Mouse (Mus musculus) NIH3T3 (cell line): ENCODE results near the gene Zdhhc22.

ENCODE experiments used
- DNase-seq: peaks from one replicate; pipeline ENCODE4 v3.0.0-alpha.2; 2012; ENCODE audit warnings: low read depth

Zdhhc22 gene

GRCm38 (mm10) chr12:86989890-86990754 lies at the start of gene Zdhhc22:
Gene Zdhhc22, minus strand, starts transcription at chr12:86990430.
- DNase-seq, result no peak

GRCm38 (mm10) chr12:87036631-87037030 lies 46.4 kb upstream of the Zdhhc22 start:
- no peak for DNase-seq

DNA sequence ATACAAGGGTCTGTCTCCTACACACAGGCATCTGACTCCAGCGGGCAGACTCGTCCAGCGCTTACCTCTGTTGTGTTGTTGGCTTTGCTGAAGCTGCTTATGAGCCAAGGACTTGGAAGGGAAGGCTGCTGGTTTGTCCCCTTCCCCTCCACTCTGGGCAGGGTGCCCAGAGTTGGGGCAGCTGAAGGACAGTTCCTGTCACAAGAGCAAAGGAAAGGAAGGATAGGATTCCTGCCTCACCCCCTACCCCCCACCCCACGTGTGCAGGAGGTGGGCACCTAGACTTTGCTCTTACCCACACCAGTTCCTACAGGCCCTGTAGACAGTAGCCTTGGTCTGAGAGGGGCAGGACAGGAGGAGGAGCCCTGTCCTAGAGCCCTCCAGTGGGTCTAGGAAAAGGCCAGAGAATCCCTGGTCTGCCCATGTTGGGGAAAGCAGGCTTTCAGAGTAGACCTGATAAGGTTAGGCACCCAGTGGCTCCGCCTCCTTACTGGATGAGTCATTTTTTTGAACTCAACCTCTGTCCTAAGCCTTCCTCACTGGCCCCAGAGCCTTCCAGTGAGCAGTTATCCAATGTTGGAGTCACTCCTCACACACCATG lies 41.0 kb upstream of the Zdhhc22 start:
- no peak for DNase-seq

DNA sequence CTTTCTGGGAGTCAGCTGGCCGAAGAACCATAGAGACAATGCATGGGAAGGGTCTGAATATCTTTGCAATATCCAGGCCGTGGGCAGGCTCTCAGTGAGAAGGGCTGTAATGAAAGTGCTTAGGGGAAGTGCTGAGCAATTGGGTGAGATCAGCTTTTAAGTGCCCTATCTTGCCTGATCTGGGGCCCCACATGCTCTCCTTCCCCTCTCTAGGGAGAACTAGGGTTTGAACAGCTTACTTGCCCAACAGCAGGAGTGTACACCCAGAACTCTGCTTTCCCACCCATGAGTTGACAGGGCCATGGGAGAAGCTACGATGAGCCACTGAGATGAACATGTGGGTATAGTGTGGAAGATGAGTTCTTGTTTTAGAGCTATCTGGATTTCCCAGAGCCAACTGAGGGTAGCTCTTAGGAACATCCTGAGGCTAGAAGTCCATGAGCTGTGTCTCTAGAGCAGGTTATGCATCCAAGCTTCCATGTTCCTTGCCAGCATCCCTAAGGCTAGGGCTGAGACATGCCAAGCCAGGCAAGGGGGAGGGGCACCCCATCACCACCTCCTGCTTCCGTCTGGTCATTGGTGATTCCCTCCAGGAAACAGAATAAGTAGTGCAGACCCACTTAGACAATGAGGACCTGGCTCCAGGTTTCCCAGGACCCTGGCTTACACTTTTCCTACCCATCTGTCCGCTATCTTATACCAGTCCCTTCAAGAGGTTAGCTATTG lies 39.2 kb upstream of the Zdhhc22 start:
- DNase-seq, result no peak

DNA sequence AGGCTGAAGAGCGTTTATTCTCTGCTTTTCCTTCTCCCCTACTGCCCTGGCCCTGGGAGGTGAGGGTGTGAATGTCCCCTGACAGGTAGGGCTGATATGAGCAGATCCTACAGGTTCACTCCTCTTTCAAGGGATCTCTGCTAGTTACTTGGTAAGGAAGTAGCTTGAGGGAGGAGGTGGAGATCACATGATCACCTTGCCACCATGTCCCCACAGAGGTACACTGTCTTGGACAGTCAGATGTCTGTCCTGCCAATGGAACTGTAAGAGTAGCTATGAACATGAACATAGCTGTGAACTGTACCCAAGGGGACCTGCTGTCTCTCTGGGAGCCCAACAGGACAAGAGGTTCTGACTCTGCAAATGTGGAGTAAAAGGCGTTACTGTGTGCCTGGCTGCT lies 37.8 kb upstream of the Zdhhc22 start:
- no peak for DNase-seq

- no peak for DNase-seq
Observed at GRCm38 (mm10) chr12:87027391-87027790, 37.2 kb upstream of the Zdhhc22 start.

- no peak for DNase-seq
Observed at GRCm38 (mm10) chr12:87026871-87027240, 36.6 kb upstream of the Zdhhc22 start.

- no peak for DNase-seq
Observed at GRCm38 (mm10) chr12:87026109-87026870, 36.1 kb upstream of the Zdhhc22 start.

DNA sequence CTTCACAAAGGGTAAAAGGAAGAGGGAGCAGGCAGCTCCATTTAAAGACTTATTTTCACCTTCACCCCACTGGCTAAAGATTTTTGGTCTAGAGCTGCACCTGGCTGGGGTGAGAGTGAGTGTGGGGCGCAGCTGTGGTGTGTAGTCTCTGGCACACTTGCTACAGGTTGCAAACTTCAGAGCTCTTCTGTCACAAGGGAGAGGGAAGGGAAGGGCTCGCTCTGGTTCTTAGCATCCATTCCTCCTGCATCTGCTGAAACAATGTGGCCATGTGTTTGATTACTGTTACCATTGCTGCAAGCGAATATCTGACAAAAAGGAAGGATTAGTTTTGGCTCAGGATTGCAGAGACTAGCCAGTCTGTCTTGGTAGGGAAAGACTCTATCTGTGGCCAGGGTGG lies 33.2 kb upstream of the Zdhhc22 start:
- no peak for DNase-seq

DNA sequence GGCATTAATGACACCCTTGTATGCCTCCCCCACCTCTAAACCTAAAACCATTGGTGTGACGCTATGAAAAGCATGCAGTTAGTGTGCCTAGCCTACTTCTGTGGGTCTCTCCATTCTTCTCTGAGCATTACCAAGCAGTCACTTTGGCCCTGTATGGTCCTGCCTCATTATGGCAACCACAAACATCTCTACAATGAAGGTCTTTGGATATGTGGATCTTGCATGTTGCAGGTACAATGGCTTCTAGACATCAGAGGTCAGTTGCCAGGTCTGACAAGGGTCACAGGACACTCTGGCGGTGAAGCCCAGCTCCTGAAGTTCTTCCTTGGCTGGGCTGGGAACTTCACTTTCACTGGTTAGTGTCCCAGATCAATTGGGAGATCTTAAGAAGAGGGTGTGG lies 31.8 kb upstream of the Zdhhc22 start:
- DNase-seq, result no peak

DNA sequence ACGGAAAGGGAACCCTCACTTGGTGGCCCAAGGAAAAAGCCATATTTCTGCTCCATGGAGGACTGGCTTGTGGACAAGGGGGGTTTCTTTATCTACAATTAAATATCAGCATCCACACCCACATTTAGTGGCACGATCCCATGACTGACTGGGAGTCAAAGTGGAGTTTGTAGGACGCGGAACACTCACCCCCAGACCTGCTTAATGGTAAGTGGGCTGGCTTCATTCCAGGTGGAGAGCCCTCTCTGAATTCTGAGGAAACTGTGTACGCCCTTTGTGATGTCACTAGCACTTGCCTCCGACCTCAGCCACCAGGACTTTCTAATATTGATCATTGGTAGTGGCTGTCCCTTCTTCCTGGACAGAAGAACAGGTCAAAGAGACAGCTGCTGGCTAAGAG lies 30.8 kb upstream of the Zdhhc22 start, which contains the start of gene Tmem63c:
Gene Tmem63c (plus strand): TSS at position 301 of the 400 bp plus-strand sequence.
- DNase-seq, result no peak

DNA sequence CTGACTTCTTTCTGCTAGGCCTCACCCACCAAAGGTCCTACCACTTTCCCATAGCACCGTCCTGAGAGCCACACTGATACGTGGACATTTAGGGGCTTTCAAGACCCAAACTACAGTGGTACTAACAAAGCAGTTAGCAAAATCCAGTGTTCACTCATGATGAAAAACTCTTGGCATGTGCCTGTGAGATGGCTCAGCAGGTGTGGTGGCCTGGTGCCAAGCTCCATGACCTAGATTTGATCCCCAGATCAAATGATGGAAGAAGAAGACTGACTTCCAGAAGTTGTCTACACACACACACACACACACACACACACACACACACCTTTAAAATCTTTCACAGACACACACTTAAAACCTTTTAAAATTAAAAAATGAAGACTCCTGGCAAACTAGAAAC lies 28.5 kb upstream of the Zdhhc22 start:
- no peak for DNase-seq

GRCm38 (mm10) chr12:87017041-87017440 lies 26.8 kb upstream of the Zdhhc22 start:
- peak; percentile 36 for DNase-seq

DNA sequence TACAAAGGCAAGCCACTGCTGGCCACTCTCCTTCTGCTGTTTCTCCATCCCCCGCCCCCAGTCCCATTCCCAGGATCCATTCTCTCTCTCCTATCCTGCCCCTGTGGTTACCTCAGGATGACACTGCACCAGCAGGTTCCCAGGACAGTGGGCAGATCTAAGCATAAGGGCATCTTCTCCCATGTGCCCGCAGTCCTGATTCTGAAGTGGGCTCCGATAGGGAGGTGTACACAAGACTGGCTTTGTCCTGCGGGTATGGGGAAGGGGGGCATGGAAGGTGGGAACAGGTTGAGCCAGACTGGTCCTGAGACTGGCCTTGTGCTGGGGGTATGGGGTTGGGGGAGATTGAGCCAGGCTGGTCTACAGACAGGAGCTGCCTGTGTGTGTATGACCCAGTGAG lies 14.4 kb upstream of the Zdhhc22 start:
- no peak for DNase-seq

- no peak for DNase-seq
Observed at GRCm38 (mm10) chr12:87003606-87004005, 13.4 kb upstream of the Zdhhc22 start.

DNA sequence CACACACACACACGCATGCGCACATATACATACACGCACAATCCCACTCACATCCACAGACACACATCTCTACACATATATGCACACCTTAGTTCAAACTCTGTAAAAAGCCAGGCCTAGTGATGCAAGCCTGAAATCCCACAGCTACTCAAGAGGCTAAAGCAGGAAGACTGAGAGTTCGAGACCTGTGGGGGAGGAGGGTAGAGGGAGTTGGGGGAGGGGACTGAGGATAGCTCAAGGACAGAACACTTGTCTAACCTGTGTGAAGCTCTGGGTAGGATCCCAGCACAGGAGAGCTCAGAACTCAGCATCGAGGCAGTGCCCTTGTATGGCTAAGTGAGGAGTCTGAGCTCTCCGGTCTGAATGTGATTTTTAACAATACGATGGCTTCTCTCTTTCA lies 12.6 kb upstream of the Zdhhc22 start:
- DNase-seq, result no peak

- DNase-seq, result no peak
Observed at GRCm38 (mm10) chr12:87002209-87002608, 12.0 kb upstream of the Zdhhc22 start.

DNA sequence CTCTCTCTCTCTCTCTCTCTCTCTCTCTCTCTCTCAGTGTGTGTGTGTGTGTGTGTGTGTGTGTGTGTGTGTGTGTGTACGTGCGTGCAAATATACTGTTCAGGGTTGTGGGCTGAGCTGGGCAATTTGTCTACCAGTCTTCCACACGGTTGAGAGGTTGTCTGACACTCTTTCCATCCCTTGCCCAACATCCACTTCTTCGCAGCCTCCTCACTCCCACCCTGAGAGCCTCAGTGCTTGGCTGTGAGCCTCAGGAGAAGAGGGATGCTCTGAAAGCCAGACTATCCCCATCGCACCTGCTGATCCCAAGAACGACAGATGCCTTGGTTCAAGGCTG lies 10.6 kb upstream of the Zdhhc22 start:
- DNase-seq, result no peak

DNA sequence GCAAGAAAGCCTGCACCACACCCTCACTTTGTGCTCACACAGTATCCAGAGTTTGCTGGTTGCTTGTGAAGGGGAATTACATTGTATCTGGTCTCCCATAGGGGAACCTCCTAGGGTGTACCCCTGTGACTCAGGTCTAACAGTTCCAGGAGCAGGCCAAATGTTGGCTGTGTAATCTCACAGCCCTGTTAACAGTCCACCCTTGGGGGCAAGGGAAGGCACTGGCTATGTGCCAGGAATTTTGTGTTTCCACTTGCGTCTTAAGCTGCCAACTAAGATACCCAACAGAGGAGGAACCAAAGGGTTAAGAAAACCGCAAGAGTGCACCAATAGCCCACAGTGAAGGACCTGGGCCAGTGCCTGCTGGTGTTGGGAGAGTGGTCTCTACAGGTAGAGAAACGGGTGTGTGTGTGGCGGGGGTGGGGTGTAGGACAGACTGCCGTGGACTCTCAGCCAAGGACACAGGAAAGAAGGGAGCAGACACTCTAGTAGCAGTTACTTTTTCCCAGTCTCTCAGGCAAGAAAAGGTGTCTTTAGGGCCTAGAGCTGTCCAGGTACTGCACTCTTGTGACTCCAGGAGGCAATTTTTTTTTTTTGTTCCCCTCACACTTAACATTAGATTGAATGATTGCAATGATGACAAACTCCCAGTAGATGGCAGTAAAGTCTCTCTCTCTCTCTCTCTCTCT lies 10.1 kb upstream of the Zdhhc22 start:
- peak; percentile 78 for DNase-seq

GRCm38 (mm10) chr12:86999283-86999820 lies 9.1 kb upstream of the Zdhhc22 start:
- peak; percentile 67 for DNase-seq

DNA sequence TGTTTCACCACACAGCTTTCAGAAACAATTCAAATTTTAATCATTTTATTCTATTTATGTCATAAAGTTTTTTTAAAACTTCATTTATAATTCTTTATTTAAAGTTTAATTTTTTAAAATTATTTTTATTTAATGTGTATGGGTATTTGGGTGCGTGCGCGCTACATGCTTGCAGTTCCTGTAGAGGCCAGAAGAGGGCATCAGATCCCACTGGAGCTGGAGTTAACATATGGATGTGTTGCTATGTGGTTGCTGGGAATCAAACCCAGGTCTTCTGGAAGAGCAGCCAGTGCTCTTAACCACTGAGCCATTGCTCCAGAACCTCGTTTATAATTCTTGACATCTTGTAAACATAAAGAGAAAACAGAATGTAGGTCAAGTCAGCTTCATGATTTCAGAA lies 8.5 kb upstream of the Zdhhc22 start:
- peak; percentile 35 for DNase-seq
